Mouse (Mus musculus) hindbrain, embryonic 10.5 days (tissue): ENCODE measurements around the gene Gm17349. TPM values are rescaled to one million over a fixed set of nuclear protein-coding genes. Genes with fewer than 3 reads are reported as not detected.

Experiments
- DNase-seq: peaks from one replicate; pipeline ENCODE4 v3.0.0-alpha.2; 2017; ENCODE audit warnings: low spot score
- H3K27ac ChIP-seq: fragments of 300-500 bp; sonication (generic); 2 replicates; pipeline ENCODE4 v1.5.1; 2016; ENCODE audit warnings: mild to moderate bottlenecking, moderate library complexity
- H3K27me3 ChIP-seq: fragments of 300-500 bp; sonication (generic); 2 replicates; pipeline ENCODE4 v1.6.1; 2016; ENCODE audit warnings: mild to moderate bottlenecking; ENCODE audit not compliant: poor library complexity, insufficient read depth, severe bottlenecking
- H3K36me3 ChIP-seq: fragments of 300-500 bp; sonication (generic); 2 replicates; pipeline ENCODE4 v1.6.1; 2016; ENCODE audit warnings: mild to moderate bottlenecking, moderate library complexity
- H3K4me1 ChIP-seq: fragments of 300-500 bp; sonication (generic); replicated peaks from 2 replicates; pipeline ENCODE4 v1.6.1; 2016; ENCODE audit warnings: mild to moderate bottlenecking
- H3K4me3 ChIP-seq: fragments of 300-500 bp; sonication (generic); 2 replicates; pipeline ENCODE4 v1.5.1; 2016; ENCODE audit warnings: mild to moderate bottlenecking, moderate library complexity
- H3K9me3 ChIP-seq: fragments of 300-500 bp; sonication (generic); 2 replicates; pipeline ENCODE4 v1.6.1; 2016; ENCODE audit warnings: mild to moderate bottlenecking, moderate library complexity
- WGBS: fragments of 180-500 bp; shearing (Covaris S2); methylation state at CpG from one replicate; pipeline ENCODE4 v1.1.7; 2016; 5-methylcytosine and 5-hydroxymethylcytosine counted together
- polyA plus RNA-seq: library from polyadenylated mRNA; unstranded; fragments of >200 nt; fragmentation: Nextera tagmentation; extraction: Ambion mirVana; gene quantifications from 2 replicates; pipeline ENCODE4 v1.2.1, GENCODE M21; 2016

Gm17349 gene
- polyA plus RNA-seq, 1 experiment from 2014 or later: not detected

- H3K36me3 ChIP-seq: no peaks in the 10 kb centered on the region
- no peak for DNase-seq
- H3K27ac ChIP-seq: no peak overlapping the region
- H3K4me3 ChIP-seq: no peak overlapping the region
- H3K4me1 ChIP-seq: peaks cover 40% of the 10 kb centered on the region
- H3K9me3 ChIP-seq: no peaks in the 10 kb centered on the region
- peaks cover 55% of the 10 kb centered on the region for H3K27me3 ChIP-seq
- WGBS: 61% methylated on average over 7 of the region's 7 CpGs
These were observed 42.9 kb downstream of the Gm17349 start for GRCm38 (mm10) chr15:99662371-99662770.

- Histone ChIP-seq H3K4me1 (peaks cover 39% of the 10 kb centered on the region), H3K4me3 (no peak overlapping the region), H3K27ac (0 out of 2 replicates have a peak overlapping the region, but pooled peaks have one; percentile 31), H3K9me3 (no peaks in the 10 kb centered on the region), H3K27me3 (peaks cover 53% of the 10 kb centered on the region), H3K36me3 (no peaks in the 10 kb centered on the region)
- WGBS: 93% methylated on average over 15 of the region's 15 CpGs
- no peak for DNase-seq
These were observed 44.0 kb downstream of the Gm17349 start for GRCm38 (mm10) chr15:99661121-99661830.

GRCm38 (mm10) chr15:99658437-99658836 is 46.9 kb downstream of the Gm17349 start:
- Histone ChIP-seq H3K4me1 (peaks cover 28% of the 10 kb centered on the region), H3K27ac (no peak overlapping the region), H3K36me3 (no peaks in the 10 kb centered on the region), H3K4me3 (no peak overlapping the region), H3K9me3 (no peaks in the 10 kb centered on the region), H3K27me3 (peaks cover 55% of the 10 kb centered on the region)
- DNase-seq: no peak
- 57% methylated on average over 2 of the region's 2 CpGs for WGBS

GRCm38 (mm10) chr15:99655956-99656355 is 49.3 kb downstream of the Gm17349 start:
- Histone ChIP-seq H3K4me1 (peaks cover 32% of the 10 kb centered on the region), H3K9me3 (no peaks in the 10 kb centered on the region), H3K36me3 (no peaks in the 10 kb centered on the region), H3K4me3 (no peak overlapping the region), H3K27me3 (peaks cover 55% of the 10 kb centered on the region), H3K27ac (0 out of 2 replicates have a peak overlapping the region, but pooled peaks have one; percentile 17)
- WGBS: 44% methylated on average over 9 of the region's 9 CpGs
- DNase-seq: no peak

GRCm38 (mm10) chr15:99653876-99654275 is 51.4 kb downstream of the Gm17349 start:
- Histone ChIP-seq H3K4me1 (peaks cover 50% of the 10 kb centered on the region), H3K27ac (peak overlapping the region; percentile 78), H3K9me3 (no peaks in the 10 kb centered on the region), H3K36me3 (no peaks in the 10 kb centered on the region), H3K27me3 (peaks cover 51% of the 10 kb centered on the region), H3K4me3 (peak overlapping the region; percentile 45)
- DNase-seq: no peak
- WGBS: 3% methylated on average over 21 of the region's 21 CpGs

- peak overlapping the region; percentile 78 for H3K27ac ChIP-seq
- H3K27me3 ChIP-seq: peaks cover 51% of the 10 kb centered on the region
These were observed 52.0 kb downstream of the Gm17349 start for GRCm38 (mm10) chr15:99653291-99653690.

More at GRCm38 (mm10) chr15:99653291-99653690, 52.0 kb downstream of the Gm17349 start:
- Histone ChIP-seq H3K4me1 (peaks cover 56% of the 10 kb centered on the region), H3K9me3 (no peaks in the 10 kb centered on the region), H3K4me3 (peak overlapping the region; percentile 45), H3K36me3 (no peaks in the 10 kb centered on the region)
- peak; percentile 55 for DNase-seq
- 10% methylated on average over 8 of the region's 8 CpGs for WGBS

Other genes with a start within 250 kb of the Gm17349 start
- 13.5 and 15.8 TPM in 2 replicates for gene Nckap5l, start 247.7 kb downstream of the Gm17349 start, polyA plus RNA-seq
- 19.3 and 20.2 TPM in 2 replicates for gene Bcdin3d, start 230.8 kb downstream of the Gm17349 start, polyA plus RNA-seq
- 0.63 and 1.1 TPM in 2 replicates for gene Faim2, start 177.3 kb downstream of the Gm17349 start, polyA plus RNA-seq
- gene Aqp2, start 126.4 kb downstream of the Gm17349 start, polyA plus RNA-seq: not detected in 2 replicates
- 0.46 and 1.6 TPM in 2 replicates for gene Aqp5, start 114.7 kb downstream of the Gm17349 start, polyA plus RNA-seq
- 0.35 and 0.90 TPM in 2 replicates for gene Aqp6, start 104.1 kb downstream of the Gm17349 start, polyA plus RNA-seq
- gene Racgap1, start 53.8 kb downstream of the Gm17349 start, polyA plus RNA-seq: 193 and 219 TPM in 2 replicates
- gene Asic1, start 35.1 kb downstream of the Gm17349 start, polyA plus RNA-seq: 12.6 and 29.0 TPM in 2 replicates
- 101 and 118 TPM in 2 replicates for gene Smarcd1, start 3.4 kb downstream of the Gm17349 start, polyA plus RNA-seq
- gene Gpd1, start 12.0 kb upstream of the Gm17349 start, polyA plus RNA-seq: 0.54 and 0.78 TPM in 2 replicates
- gene Cox14, start 20.1 kb upstream of the Gm17349 start, polyA plus RNA-seq: 152 and 174 TPM in 2 replicates
- 59.1 and 61.3 TPM in 2 replicates for gene Cers5, start 67.4 kb upstream of the Gm17349 start, polyA plus RNA-seq
- 29.5 and 33.4 TPM in 2 replicates for gene Lima1, start 170.0 kb upstream of the Gm17349 start, polyA plus RNA-seq